8 mouse cellular contexts compared by ENCODE assay signal in genomic region chr15:79747998-79748397, GRCm38 (mm10). TPM values are rescaled to one million over a fixed set of nuclear protein-coding genes. Genes with fewer than 3 reads are reported as not detected.
DNase-seq lines count a peak whose midpoint lies in the region; ATAC-seq and TF ChIP-seq lines count a peak whose summit lies in the region.

No protein-coding gene starts in this region.

- peak; percentile 29 for DNase-seq in kidney, adult 2 months
- peak; percentile 96 for DNase-seq in ES-CJ7 (ENCODE audit: low read depth, low spot score)
- peak; percentile 42 for DNase-seq in embryo, embryonic 9.5 days (ENCODE audit: extremely low spot score)
- no peak for DNase-seq in layer of hippocampus, postnatal 14 days (ENCODE audit: low spot score in 2 of 2)
- DNase-seq in ovary, postnatal 10 days (ENCODE audit: low spot score) = no peak

- peaks cover 6% of the 10 kb centered on the region for H3K4me1 ChIP-seq in kidney, adult 2 months (ENCODE audit: control insufficient read depth, insufficient read depth, low read length)
- peaks cover 3% of the 10 kb centered on the region; the same call in 1 of the 2 replicates for H3K4me1 ChIP-seq in kidney, embryonic 16.5 days (ENCODE audit: insufficient read depth, low read length)

- no peaks in the 10 kb centered on the region for H3K36me3 ChIP-seq in kidney, adult 2 months (ENCODE audit: control insufficient read depth, insufficient read depth, low read length)
- no peaks in the 10 kb centered on the region for H3K36me3 ChIP-seq in kidney, embryonic 16.5 days (ENCODE audit: insufficient read depth, low read length)

- ATAC-seq in kidney, embryonic 16.5 days (ENCODE audit: low FRiP score, low TSS enrichment) = no peak
- ATAC-seq in megakaryocyte progenitor cell, adult 5-6 weeks (replicated peaks; ENCODE audit: poor library complexity) = peak; percentile 61
- ATAC-seq in activated CD4-positive, CD25-positive, alpha-beta regulatory T cell, adult 4 months = no peak

- H3K9ac ChIP-seq in kidney, embryonic 16.5 days (replicated peaks; ENCODE audit: low read length) = no peak overlapping the region

- 83% methylated on average over 11 of the region's 11 CpGs for WGBS in kidney, adult 2 months
- 67% methylated on average over 11 of the region's 11 CpGs for WGBS in kidney, embryonic 16.5 days

- no peak for TF ChIP-seq POLR2A in kidney, adult 2 months (IDR thresholded peaks at IDR 0.05; ENCODE audit: low read depth, low read length)

- no peak overlapping the region for H3K4me3 ChIP-seq in kidney, adult 2 months (ENCODE audit: insufficient read depth, low read depth, low read length)
- H3K4me3 ChIP-seq in kidney, embryonic 16.5 days (ENCODE audit: low read length) = no peak overlapping the region

- no peak overlapping the region for H3K27ac ChIP-seq in kidney, adult 2 months (ENCODE audit: insufficient read depth, low read depth, low read length)
- H3K27ac ChIP-seq in kidney, embryonic 16.5 days (ENCODE audit: low read length) = no peak overlapping the region

- no peaks in the 10 kb centered on the region for H3K27me3 ChIP-seq in kidney, adult 2 months (replicated peaks; ENCODE audit: control insufficient read depth, insufficient read depth, low read length)
- no peaks in the 10 kb centered on the region for H3K27me3 ChIP-seq in kidney, embryonic 16.5 days (ENCODE audit: insufficient read depth, low read length)

- H3K4me2 ChIP-seq in kidney, embryonic 16.5 days (replicated peaks; ENCODE audit: low read depth, low read length) = no peak overlapping the region

- H3K9me3 ChIP-seq in kidney, embryonic 16.5 days (ENCODE audit: low read length) = no peaks in the 10 kb centered on the region

- TF ChIP-seq CTCF in kidney, adult 2 months (conservative IDR thresholded peaks at IDR 0.05; ENCODE audit: insufficient read depth, insufficient read length, low read depth, low read length) = peak; percentile 47; the same call in 1 of the 2 replicates

RNA-seq across cellular contexts. Expression of gene Sun2, which starts 5.7 kb away (rescaled TPM):
- 31.5 and 31.9 TPM in 2 replicates for polyA plus RNA-seq in kidney, adult 2 months (2012; rRNA removed)
- polyA plus RNA-seq in kidney, embryonic 16.5 days (2015; fragmentation: Nextera tagmentation; extraction: Ambion mirVana) = 5.7 and 5.8 TPM in 2 replicates
- total RNA-seq in megakaryocyte progenitor cell, adult 5-6 weeks (2015) = 83.4 and 84.0 TPM in 2 replicates
- total RNA-seq in megakaryocyte progenitor cell, adult 5-6 weeks (2017) = 225 and 233 TPM in 2 replicates
- 10 to 100 TPM; 12.7 to 14.3 TPM for polyA plus RNA-seq in activated CD4-positive, CD25-positive, alpha-beta regulatory T cell, adult 4 months (2017; shearing (Covaris generic))
- total RNA-seq in layer of hippocampus, postnatal 14 days (2021) = 10 to 100 TPM; 18.5 to 23.3 TPM

RNA-seq across cellular contexts. Expression of gene Dnal4, which starts 29.7 kb away (rescaled TPM):
- 54.3 and 57.8 TPM in 2 replicates for polyA plus RNA-seq in kidney, adult 2 months (2012; rRNA removed)
- 71.7 and 74.0 TPM in 2 replicates for polyA plus RNA-seq in kidney, embryonic 16.5 days (2015; fragmentation: Nextera tagmentation; extraction: Ambion mirVana)
- total RNA-seq in megakaryocyte progenitor cell, adult 5-6 weeks (2015) = 15.9 and 16.2 TPM in 2 replicates
- total RNA-seq in megakaryocyte progenitor cell, adult 5-6 weeks (2017) = 12.2 and 12.5 TPM in 2 replicates
- polyA plus RNA-seq in activated CD4-positive, CD25-positive, alpha-beta regulatory T cell, adult 4 months (2017; shearing (Covaris generic)) = 1 to 10 TPM; 5.3 to 6.9 TPM
- 10 to 100 TPM; 41.1 TPM for total RNA-seq in layer of hippocampus, postnatal 14 days (2021)

RNA-seq across cellular contexts. Expression of gene Nptxr, which starts 56.6 kb away (rescaled TPM):
- polyA plus RNA-seq in kidney, adult 2 months (2012; rRNA removed) = 2.0 and 2.1 TPM in 2 replicates
- polyA plus RNA-seq in kidney, embryonic 16.5 days (2015; fragmentation: Nextera tagmentation; extraction: Ambion mirVana) = 1.7 and 1.9 TPM in 2 replicates
- total RNA-seq in megakaryocyte progenitor cell, adult 5-6 weeks (2015) = 0.15 and 0.20 TPM in 2 replicates
- total RNA-seq in megakaryocyte progenitor cell, adult 5-6 weeks (2017) = 0.14 and 0.17 TPM in 2 replicates
- under 1 TPM; 0.09 to 0.11 TPM for polyA plus RNA-seq in activated CD4-positive, CD25-positive, alpha-beta regulatory T cell, adult 4 months (2017; shearing (Covaris generic))
- total RNA-seq in layer of hippocampus, postnatal 14 days (2021) = 100 to 1,000 TPM; 878 to 953 TPM

RNA-seq across cellular contexts. Expression of gene Gtpbp1, which starts 57.4 kb away (rescaled TPM):
- 29.9 and 35.3 TPM in 2 replicates for polyA plus RNA-seq in kidney, adult 2 months (2012; rRNA removed)
- 32.7 and 36.6 TPM in 2 replicates for polyA plus RNA-seq in kidney, embryonic 16.5 days (2015; fragmentation: Nextera tagmentation; extraction: Ambion mirVana)
- 31.0 and 34.5 TPM in 2 replicates for total RNA-seq in megakaryocyte progenitor cell, adult 5-6 weeks (2015)
- 48.2 and 58.6 TPM in 2 replicates for total RNA-seq in megakaryocyte progenitor cell, adult 5-6 weeks (2017)
- 10 to 100 TPM; 21.2 to 24.9 TPM for polyA plus RNA-seq in activated CD4-positive, CD25-positive, alpha-beta regulatory T cell, adult 4 months (2017; shearing (Covaris generic))
- total RNA-seq in layer of hippocampus, postnatal 14 days (2021) = 10 to 100 TPM; 43.3 to 44.1 TPM

Comparison
In these comparisons a context has a peak if more than half of its experiments do, and no peak if none do; other contexts are left out.
1. DNase-seq: peak in kidney, adult 2 months (single experiment), ES-CJ7 (single experiment) and embryo, embryonic 9.5 days (single experiment); none in layer of hippocampus, postnatal 14 days (0 of 2) and ovary, postnatal 10 days (single experiment).